Mouse (Mus musculus) embryo, embryonic 11.5 days (tissue): Measurements from ENCODE around the gene Mef2a.

Experiments
- DNase-seq: peaks from one replicate; pipeline ENCODE4 v3.0.0-alpha.2; 2012; ENCODE audit warnings: low read depth, low spot score

The Mef2a gene

GRCm38 (mm10) chr7:67372729-67373583, at the start of gene Mef2a:
Mef2a (minus strand) TSS chr7:67372858.
- peak; percentile 93 for DNase-seq

- DNase-seq = no peak
Observed at GRCm38 (mm10) chr7:67421476-67422186, 49.0 kb upstream of the Mef2a start.

GRCm38 (mm10) chr7:67421088-67421475, 48.4 kb upstream of the Mef2a start:
- no peak for DNase-seq

- DNase-seq = no peak
Observed at GRCm38 (mm10) chr7:67419591-67420314, 47.1 kb upstream of the Mef2a start.

- DNase-seq = no peak
Observed at GRCm38 (mm10) chr7:67418122-67418521, 45.5 kb upstream of the Mef2a start.

- DNase-seq = no peak
Observed at GRCm38 (mm10) chr7:67414766-67415165, 42.1 kb upstream of the Mef2a start.

- no peak for DNase-seq
Observed at GRCm38 (mm10) chr7:67412686-67413085, 40.0 kb upstream of the Mef2a start.

- DNase-seq = no peak
Observed at GRCm38 (mm10) chr7:67407019-67407418, 34.4 kb upstream of the Mef2a start.

- no peak for DNase-seq
Observed at GRCm38 (mm10) chr7:67404176-67404575, 31.5 kb upstream of the Mef2a start.

- DNase-seq = no peak
Observed at GRCm38 (mm10) chr7:67402353-67402752, 29.7 kb upstream of the Mef2a start.

- DNase-seq = no peak
Observed at GRCm38 (mm10) chr7:67401379-67401778, 28.7 kb upstream of the Mef2a start.

- DNase-seq = no peak
Observed at GRCm38 (mm10) chr7:67390760-67391159, 18.1 kb upstream of the Mef2a start.

GRCm38 (mm10) chr7:67390095-67390494, 17.4 kb upstream of the Mef2a start:
- no peak for DNase-seq

GRCm38 (mm10) chr7:67384942-67385872, 12.5 kb upstream of the Mef2a start:
- DNase-seq = no peak

- DNase-seq = no peak
Observed at GRCm38 (mm10) chr7:67380174-67381129, 7.8 kb upstream of the Mef2a start.

GRCm38 (mm10) chr7:67376796-67377195, 4.1 kb upstream of the Mef2a start:
- no peak for DNase-seq

GRCm38 (mm10) chr7:67373975-67374374, 1.3 kb upstream of the Mef2a start:
- DNase-seq = no peak

GRCm38 (mm10) chr7:67373584-67373960, 914 bp upstream of the Mef2a start:
- no peak for DNase-seq

- no peak for DNase-seq
Observed at GRCm38 (mm10) chr7:67371891-67372672, 576 bp downstream of the Mef2a start.
